In the genomic region with DNA sequence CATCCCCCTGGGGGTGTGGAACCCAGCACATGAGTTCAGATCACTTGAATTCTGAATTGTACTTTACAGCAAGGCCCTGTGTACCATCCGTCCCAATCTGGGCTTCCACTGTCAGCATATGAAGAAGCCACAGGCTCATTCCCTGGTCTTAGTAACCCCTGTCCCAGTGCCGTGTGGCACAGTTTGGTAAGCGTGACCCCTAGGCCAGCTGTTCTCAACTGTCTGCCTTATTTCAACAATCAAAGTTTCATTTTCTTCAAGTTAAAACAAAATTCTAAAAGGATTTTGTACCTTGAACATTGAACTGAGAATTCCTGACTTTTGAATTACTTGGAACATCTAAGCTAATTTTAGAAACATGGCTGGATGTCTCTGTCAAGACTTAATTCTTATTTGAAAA, we compare ENCODE assay signal across 22 mouse cellular contexts.
DNase-seq lines count a peak whose midpoint lies in the region; ATAC-seq lines count a peak whose summit lies in the region.
"Had no signal": no experiment of that assay in that cellular context is flagged by ENCODE, and none has a peak within 500 bp of the region (broad histone marks: within the 10 kb centered on the region; RNA-seq: fewer than 3 reads in every experiment).

No protein-coding gene starts in this region.

- no peak overlapping the region for H3K4me3 ChIP-seq in midbrain, embryonic 11.5 days (ENCODE audit: low read depth, low read length)
- H3K4me3 ChIP-seq: embryonic facial prominence, embryonic 13.5 days; forebrain, embryonic 12.5 days; heart, adult 2 months; heart, embryonic 15.5 days; hindbrain, embryonic 13.5 days had no signal

- H3K4me1 ChIP-seq in midbrain, embryonic 11.5 days (ENCODE audit: control insufficient read depth, insufficient read depth, low read length): no peaks in the 10 kb centered on the region
- H3K4me1 ChIP-seq: embryonic facial prominence, embryonic 13.5 days; forebrain, embryonic 12.5 days; heart, embryonic 15.5 days; hindbrain, embryonic 13.5 days had no signal

- H3K4me2 ChIP-seq in midbrain, embryonic 11.5 days: no peak overlapping the region
- H3K4me2 ChIP-seq: embryonic facial prominence, embryonic 13.5 days; forebrain, embryonic 12.5 days; heart, embryonic 11.5 days; heart, embryonic 15.5 days; hindbrain, embryonic 13.5 days had no signal

- DNase-seq in adrenal gland, postnatal 10 days: peak; percentile 29
- DNase-seq in adrenal gland, postnatal 4 days (ENCODE audit: low spot score in 2 of 2): no peak
- peak; percentile 33 for DNase-seq in kidney, adult 18-20 months
- DNase-seq in kidney, postnatal 10 days: no peak
- DNase-seq in kidney, postnatal 25 days: peak; percentile 21 to 62
- DNase-seq in kidney, postnatal 14 days: no peak
- DNase-seq in midbrain, embryonic 11.5 days (ENCODE audit: low spot score, missing footprints): no peak
- DNase-seq: adrenal gland, postnatal 25 days; cerebellum, adult 11 months; cerebellum, adult 8-10 months; cerebellum, postnatal 14 days; embryo, embryonic 11 days; forebrain, postnatal 0 days; gastrocnemius, postnatal 14 days; heart, adult 2 months; heart, postnatal 14 days had no signal

- 85% methylated on average over 3 of the region's 3 CpGs for WGBS in midbrain, embryonic 11.5 days

- no peak for ATAC-seq in midbrain, embryonic 11.5 days (ENCODE audit: low FRiP score)
- ATAC-seq: forebrain, postnatal 0 days; hindbrain, postnatal 0 days had no signal

- no peaks in the 10 kb centered on the region for H3K27me3 ChIP-seq in midbrain, embryonic 11.5 days (ENCODE audit: control insufficient read depth, insufficient read depth, low read length)
- H3K27me3 ChIP-seq: embryonic facial prominence, embryonic 13.5 days; forebrain, embryonic 12.5 days; heart, embryonic 15.5 days; hindbrain, embryonic 13.5 days had no signal

- H3K27ac ChIP-seq in midbrain, embryonic 11.5 days (ENCODE audit: low read depth, low read length): no peak overlapping the region
- H3K27ac ChIP-seq: embryonic facial prominence, embryonic 13.5 days; forebrain, embryonic 12.5 days; heart, adult 2 months; heart, embryonic 15.5 days; hindbrain, embryonic 13.5 days; hindbrain, postnatal 0 days had no signal

- no peaks in the 10 kb centered on the region for H3K9me3 ChIP-seq in midbrain, embryonic 11.5 days (ENCODE audit: control insufficient read depth, low read length)
- H3K9me3 ChIP-seq: embryonic facial prominence, embryonic 13.5 days; forebrain, embryonic 12.5 days; heart, embryonic 15.5 days; hindbrain, embryonic 13.5 days had no signal

- H3K36me3 ChIP-seq in midbrain, embryonic 11.5 days (ENCODE audit: control insufficient read depth, insufficient read depth, low read length): no peaks in the 10 kb centered on the region
- H3K36me3 ChIP-seq: embryonic facial prominence, embryonic 13.5 days; forebrain, embryonic 12.5 days; heart, embryonic 15.5 days; hindbrain, embryonic 13.5 days had no signal

- H3K9ac ChIP-seq in midbrain, embryonic 11.5 days (ENCODE audit: low read length): no peak overlapping the region
- H3K9ac ChIP-seq: embryonic facial prominence, embryonic 13.5 days; forebrain, embryonic 12.5 days; forebrain, postnatal 0 days; heart, embryonic 15.5 days; hindbrain, embryonic 13.5 days had no signal

Comparison
In these comparisons a context has a peak if more than half of its experiments do, and no peak if none do; other contexts are left out.
1. DNase-seq: peak in adrenal gland, postnatal 10 days (single experiment), kidney, adult 18-20 months (single experiment) and kidney, postnatal 25 days (2 of 2); none in adrenal gland, postnatal 4 days (0 of 2), kidney, postnatal 10 days (single experiment), kidney, postnatal 14 days (single experiment) and midbrain, embryonic 11.5 days (single experiment).